ENCODE assay signal across 9 mouse cellular contexts in the genomic region with DNA sequence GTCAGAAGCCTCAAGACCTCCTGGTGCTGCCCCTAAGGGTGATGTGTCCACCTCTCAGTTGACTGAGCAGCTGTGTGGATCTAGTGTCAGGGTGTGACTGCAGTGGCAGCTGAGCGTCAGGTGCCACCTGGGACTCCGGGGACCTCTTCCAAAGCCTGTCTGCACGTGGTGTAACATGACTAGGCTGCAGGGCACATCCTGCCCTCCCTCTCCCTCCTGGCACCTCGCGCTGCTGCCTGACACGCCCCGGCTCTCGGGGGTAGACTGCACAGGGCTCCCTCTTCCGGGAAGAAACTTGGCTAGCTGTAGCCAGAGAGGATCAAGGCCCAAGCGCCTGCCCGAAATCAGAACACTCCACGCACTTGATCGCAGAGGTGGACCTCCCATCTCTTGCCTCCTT.
DNase-seq lines count a peak whose midpoint lies in the region; ATAC-seq and TF ChIP-seq lines count a peak whose summit lies in the region.
"Had no signal": no experiment of that assay in that cellular context is flagged by ENCODE, and none has a peak within 500 bp of the region (broad histone marks: within the 10 kb centered on the region; RNA-seq: fewer than 3 reads in every experiment).

No protein-coding gene starts in this region.

- H3K9ac ChIP-seq in heart, embryonic 15.5 days = no peak overlapping the region
- H3K9ac ChIP-seq in stomach, postnatal 0 days (ENCODE audit: low read length) = peak overlapping the region; percentile 43; the same call in 1 of the 2 replicates
- H3K9ac ChIP-seq: limb, embryonic 12.5 days had no signal

- peak overlapping the region; percentile 24; the same call in 1 of the 2 replicates for H3K27ac ChIP-seq in heart, embryonic 15.5 days
- 0 out of 2 replicates have a peak overlapping the region, but pooled peaks have one; percentile 18 for H3K27ac ChIP-seq in stomach, postnatal 0 days (replicated peaks)
- H3K27ac ChIP-seq: limb, embryonic 12.5 days had no signal

- TF ChIP-seq EP300 in stomach, postnatal 0 days (optimal IDR thresholded peaks at IDR 0.05) = no peak

- no peaks in the 10 kb centered on the region for H3K79me2 ChIP-seq in C2C12 (ENCODE audit: control insufficient read depth, insufficient read depth)

- H3K36me3 ChIP-seq in C2C12 (ENCODE audit: control insufficient read depth, insufficient read depth) = no peaks in the 10 kb centered on the region
- H3K36me3 ChIP-seq in heart, embryonic 15.5 days = no peaks in the 10 kb centered on the region
- no peaks in the 10 kb centered on the region for H3K36me3 ChIP-seq in stomach, postnatal 0 days (ENCODE audit: control insufficient read depth, insufficient read depth, low read length)
- H3K36me3 ChIP-seq: limb, embryonic 12.5 days had no signal

- H3K4me3 ChIP-seq in C2C12 (ENCODE audit: insufficient read depth, poor library complexity, severe bottlenecking) = no peak overlapping the region
- no peak overlapping the region for H3K4me3 ChIP-seq in heart, embryonic 15.5 days
- H3K4me3 ChIP-seq in stomach, postnatal 0 days (ENCODE audit: low read depth, low read length) = no peak overlapping the region
- H3K4me3 ChIP-seq: limb, embryonic 12.5 days had no signal

- H3K79me3 ChIP-seq in C2C12 (ENCODE audit: low read depth) = no peaks in the 10 kb centered on the region

- peaks cover 4% of the 10 kb centered on the region for H3K27me3 ChIP-seq in C2C12 (ENCODE audit: control insufficient read depth, insufficient read depth, insufficient read length)
- H3K27me3 ChIP-seq in heart, embryonic 15.5 days = no peaks in the 10 kb centered on the region
- H3K27me3 ChIP-seq in stomach, postnatal 0 days (ENCODE audit: control insufficient read depth, insufficient read depth, low read length) = no peaks in the 10 kb centered on the region
- H3K27me3 ChIP-seq: limb, embryonic 12.5 days had no signal

- peak; percentile 79 for ATAC-seq in activated CD4-positive, CD25-positive, alpha-beta regulatory T cell, adult 4 months
- ATAC-seq in heart, embryonic 15.5 days (replicated peaks; ENCODE audit: insufficient number of reproducible peaks, insufficient read depth, low FRiP score, low read depth) = peak; percentile 54
- ATAC-seq in stomach, postnatal 0 days (ENCODE audit: low FRiP score, low TSS enrichment) = peak; percentile 72

- peaks cover 65% of the 10 kb centered on the region for H3K4me1 ChIP-seq in heart, embryonic 15.5 days (replicated peaks)
- peaks cover 2% of the 10 kb centered on the region for H3K4me1 ChIP-seq in stomach, postnatal 0 days (replicated peaks; ENCODE audit: control insufficient read depth, insufficient read depth)

- no peak overlapping the region for H3K4me2 ChIP-seq in heart, embryonic 15.5 days
- no peak overlapping the region for H3K4me2 ChIP-seq in stomach, postnatal 0 days (replicated peaks; ENCODE audit: low read depth)
- H3K4me2 ChIP-seq: limb, embryonic 12.5 days had no signal

- peak; percentile 75 to 85 for DNase-seq in lung, adult 18-20 months
- DNase-seq in stomach, postnatal 0 days (ENCODE audit: low spot score) = peak; percentile 87
- no peak for DNase-seq in left cerebral cortex, adult 9 months (ENCODE audit: low spot score in 2 of 2)
- DNase-seq in frontal cortex, postnatal 14 days (ENCODE audit: low spot score in 2 of 2) = no peak
- no peak for DNase-seq in layer of hippocampus, postnatal 14 days (ENCODE audit: low spot score in 2 of 2)

- WGBS in heart, embryonic 15.5 days = 43% methylated on average over 13 of the region's 13 CpGs
- WGBS in stomach, postnatal 0 days = 51% methylated on average over 13 of the region's 13 CpGs

- no peak for TF ChIP-seq CTCF in C2C12 (IDR thresholded peaks at IDR 0.05; ENCODE audit: control insufficient read depth, insufficient read depth, insufficient read length)
- TF ChIP-seq CTCF in stomach, postnatal 0 days (IDR thresholded peaks at IDR 0.05; ENCODE audit: low read depth) = peak; percentile 49

- no peaks in the 10 kb centered on the region for H3K9me3 ChIP-seq in heart, embryonic 15.5 days (replicated peaks)
- no peaks in the 10 kb centered on the region for H3K9me3 ChIP-seq in stomach, postnatal 0 days (ENCODE audit: control insufficient read depth, low read length)
- H3K9me3 ChIP-seq: limb, embryonic 12.5 days had no signal

- H3ac ChIP-seq in C2C12 (ENCODE audit: control insufficient read depth, insufficient read length, low read depth) = no peak overlapping the region

TF ChIP-seq in C2C12, 6 proteins besides CTCF, POLR2A, EP300 and RAD21:
- no peak for TF ChIP-seq FOSL1 (IDR thresholded peaks at IDR 0.05; ENCODE audit: insufficient read depth, low read length, poor library complexity, severe bottlenecking)
- TF ChIP-seq MYOD1 (IDR thresholded peaks at IDR 0.05; ENCODE audit: control insufficient read depth, insufficient read length, low read depth) = peak; percentile 39
- no peak for TF ChIP-seq CEBPB (IDR thresholded peaks at IDR 0.05; ENCODE audit: low read depth)
- TF ChIP-seq MYOG (IDR thresholded peaks at IDR 0.05; ENCODE audit: control insufficient read depth, extremely low read depth, insufficient read length) = no peak
- no peak for TF ChIP-seq MAX (IDR thresholded peaks at IDR 0.05)
- TF ChIP-seq USF1 (IDR thresholded peaks at IDR 0.05; ENCODE audit: low read depth) = peak; percentile 9

Comparison
In these comparisons a context has a peak if more than half of its experiments do, and no peak if none do; other contexts are left out.
1. DNase-seq: peak in lung, adult 18-20 months (2 of 2) and stomach, postnatal 0 days (single experiment); none in left cerebral cortex, adult 9 months (0 of 2), frontal cortex, postnatal 14 days (0 of 2) and layer of hippocampus, postnatal 14 days (0 of 2).
2. Peak in every context shown above with its lines, with median percentiles within 50 percentile points of each other: ATAC-seq.